Mouse (Mus musculus) cerebellum, postnatal 36 days (tissue): ENCODE results near the gene Gm36079.
"Not testable (repeated sequence)": the region's sequence is repeated elsewhere in the genome, so short reads cannot be mapped to it uniquely, and the experiment has no call there.

Experiments
- DNase-seq, 2 experiments: peaks; one replicate each; pipeline ENCODE4 v3.0.0; 2021 to 2022; ENCODE audit warnings: mixed read lengths in 2 of 2

Gm36079 gene

GRCm38 (mm10) chr13:120026911-120027310 lies at the start of gene Gm36079:
Gene Gm36079, minus strand, starts transcription at chr13:120027011.
- not testable (repeated sequence) for DNase-seq

GRCm38 (mm10) chr13:120070878-120071277 lies 44.1 kb upstream of the Gm36079 start:
- not testable (repeated sequence) for DNase-seq

- not testable (repeated sequence) for DNase-seq
These were observed 43.3 kb upstream of the Gm36079 start for GRCm38 (mm10) chr13:120070012-120070598.

- not testable (repeated sequence) for DNase-seq
These were observed 36.8 kb upstream of the Gm36079 start for GRCm38 (mm10) chr13:120063439-120064089.

- not testable (repeated sequence) for DNase-seq
These were observed 36.1 kb upstream of the Gm36079 start for GRCm38 (mm10) chr13:120062903-120063302.

GRCm38 (mm10) chr13:120052085-120052484 lies 25.3 kb upstream of the Gm36079 start, which contains the start of gene Gm21188:
Gene Gm21188, minus strand, starts transcription at chr13:120052194.
- DNase-seq: not testable (repeated sequence)

GRCm38 (mm10) chr13:120048608-120049007 lies 21.8 kb upstream of the Gm36079 start:
- DNase-seq: not testable (repeated sequence)

- DNase-seq: not testable (repeated sequence)
These were observed 21.4 kb upstream of the Gm36079 start for GRCm38 (mm10) chr13:120048186-120048585.

GRCm38 (mm10) chr13:120046422-120047209 lies 19.8 kb upstream of the Gm36079 start:
- DNase-seq: not testable (repeated sequence)

GRCm38 (mm10) chr13:120041145-120041544 lies 14.3 kb upstream of the Gm36079 start:
- DNase-seq: peak in 1 of 2 experiments; percentile 6

GRCm38 (mm10) chr13:120037881-120038280 lies 11.1 kb upstream of the Gm36079 start:
- DNase-seq: not testable (repeated sequence)

GRCm38 (mm10) chr13:120036577-120037115 lies 9.8 kb upstream of the Gm36079 start:
- not testable (repeated sequence) for DNase-seq

- peak in 1 of 2 experiments; percentile 13 for DNase-seq
These were observed 8.3 kb upstream of the Gm36079 start for GRCm38 (mm10) chr13:120035151-120035550.

GRCm38 (mm10) chr13:120034637-120035036 lies 7.8 kb upstream of the Gm36079 start:
- DNase-seq: not testable (repeated sequence)

- peak in 1 of 2 experiments; percentile 31 for DNase-seq
These were observed 6.8 kb upstream of the Gm36079 start for GRCm38 (mm10) chr13:120033516-120034190.

- DNase-seq: peak in 1 of 2 experiments; percentile 33
These were observed 4.9 kb upstream of the Gm36079 start for GRCm38 (mm10) chr13:120031676-120032075.

- DNase-seq: peak in 1 of 2 experiments; percentile 10
These were observed 557 bp upstream of the Gm36079 start for GRCm38 (mm10) chr13:120027368-120027767.

- not testable (repeated sequence) for DNase-seq
These were observed 438 bp downstream of the Gm36079 start for GRCm38 (mm10) chr13:120026373-120026772.

GRCm38 (mm10) chr13:120025576-120025975 lies 1.2 kb downstream of the Gm36079 start:
- DNase-seq: peak in 1 of 2 experiments; percentile 7

- DNase-seq: not testable (repeated sequence)
These were observed 1.8 kb downstream of the Gm36079 start for GRCm38 (mm10) chr13:120025004-120025403.

- not testable (repeated sequence) for DNase-seq
These were observed 2.2 kb downstream of the Gm36079 start for GRCm38 (mm10) chr13:120024581-120024980.

GRCm38 (mm10) chr13:120021477-120021876 lies 5.3 kb downstream of the Gm36079 start:
- DNase-seq: not testable (repeated sequence)
